Mouse (Mus musculus): ENCODE data around the gene Tgm2. TPM values are rescaled to one million over a fixed set of nuclear protein-coding genes. Genes with fewer than 3 reads are reported as not detected.
A peak's percentile ranks its signal among the peaks of the same experiment; 100 is the strongest.

Tgm2 gene
- polyA plus RNA-seq, 1 experiment from 2014 or later: 109 TPM

GRCm38 (mm10) chr2:158186206-158186871, 40.1 kb upstream of the Tgm2 start:
- H3K4me3 ChIP-seq (ENCODE audit: low read depth, low read length): no peak overlapping the region
- WGBS: 63% methylated on average over 11 of the region's 11 CpGs
- H3K9ac ChIP-seq (ENCODE audit: low read length): no peak overlapping the region
- DNase-seq (ENCODE audit: low spot score): no peak
- TF ChIP-seq CTCF (IDR thresholded peaks at IDR 0.05; ENCODE audit: low read depth): no peak
- H3K4me2 ChIP-seq (replicated peaks; ENCODE audit: low read depth): no peak overlapping the region
- no peak for ATAC-seq (ENCODE audit: low FRiP score, low TSS enrichment)
- no peaks in the 10 kb centered on the region for H3K27me3 ChIP-seq (ENCODE audit: control insufficient read depth, insufficient read depth, low read length)
- H3K27ac ChIP-seq (replicated peaks): no peak overlapping the region
- no peaks in the 10 kb centered on the region for H3K36me3 ChIP-seq (ENCODE audit: control insufficient read depth, insufficient read depth, low read length)
- H3K4me1 ChIP-seq (replicated peaks; ENCODE audit: control insufficient read depth, insufficient read depth): peaks cover 4% of the 10 kb centered on the region; the same call in 1 of the 2 replicates
- H3K9me3 ChIP-seq (ENCODE audit: control insufficient read depth, low read length): no peaks in the 10 kb centered on the region

- Histone ChIP-seq H3K4me2 (replicated peaks; ENCODE audit: low read depth) (no peak overlapping the region), H3K4me1 (replicated peaks; ENCODE audit: control insufficient read depth, insufficient read depth) (no peaks in the 10 kb centered on the region), H3K27me3 (ENCODE audit: control insufficient read depth, insufficient read depth, low read length) (no peaks in the 10 kb centered on the region), H3K36me3 (ENCODE audit: control insufficient read depth, insufficient read depth, low read length) (no peaks in the 10 kb centered on the region), H3K4me3 (ENCODE audit: low read depth, low read length) (no peak overlapping the region), H3K9ac (ENCODE audit: low read length) (no peak overlapping the region), H3K27ac (replicated peaks) (no peak overlapping the region), H3K9me3 (ENCODE audit: control insufficient read depth, low read length) (no peaks in the 10 kb centered on the region)
- ATAC-seq (ENCODE audit: low FRiP score, low TSS enrichment) (no peak), DNase-seq (ENCODE audit: low spot score) (no peak)
- TF ChIP-seq EP300 (optimal IDR thresholded peaks at IDR 0.05): no peak
- TF ChIP-seq CTCF (IDR thresholded peaks at IDR 0.05; ENCODE audit: low read depth): no peak
- 87% methylated on average over 8 of the region's 8 CpGs for whole genome bisulfite sequencing
Observed at GRCm38 (mm10) chr2:158183266-158183665, 37.0 kb upstream of the Tgm2 start.

- TF ChIP-seq CTCF (IDR thresholded peaks at IDR 0.05; ENCODE audit: low read depth): no peak
- TF ChIP-seq EP300 (optimal IDR thresholded peaks at IDR 0.05): no peak
- Histone ChIP-seq H3K9ac (ENCODE audit: low read length) (no peak overlapping the region), H3K9me3 (ENCODE audit: control insufficient read depth, low read length) (no peaks in the 10 kb centered on the region), H3K4me3 (ENCODE audit: low read depth, low read length) (no peak overlapping the region), H3K36me3 (ENCODE audit: control insufficient read depth, insufficient read depth, low read length) (no peaks in the 10 kb centered on the region), H3K27ac (replicated peaks) (no peak overlapping the region), H3K4me1 (replicated peaks; ENCODE audit: control insufficient read depth, insufficient read depth) (no peaks in the 10 kb centered on the region), H3K4me2 (replicated peaks; ENCODE audit: low read depth) (no peak overlapping the region), H3K27me3 (ENCODE audit: control insufficient read depth, insufficient read depth, low read length) (no peaks in the 10 kb centered on the region)
- 57% methylated on average over 6 of the region's 6 CpGs for WGBS
- ATAC-seq (ENCODE audit: low FRiP score, low TSS enrichment) (no peak), DNase-seq (ENCODE audit: low spot score) (no peak)
Observed at GRCm38 (mm10) chr2:158181932-158182331, 35.7 kb upstream of the Tgm2 start.

- peak; percentile 83 for TF ChIP-seq CTCF (IDR thresholded peaks at IDR 0.05; ENCODE audit: low read depth)
- no peak for TF ChIP-seq EP300 (optimal IDR thresholded peaks at IDR 0.05)
- Histone ChIP-seq H3K27me3 (ENCODE audit: control insufficient read depth, insufficient read depth, low read length) (no peaks in the 10 kb centered on the region), H3K9me3 (ENCODE audit: control insufficient read depth, low read length) (no peaks in the 10 kb centered on the region), H3K4me3 (ENCODE audit: low read depth, low read length) (no peak overlapping the region), H3K27ac (replicated peaks) (no peak overlapping the region), H3K4me1 (replicated peaks; ENCODE audit: control insufficient read depth, insufficient read depth) (no peaks in the 10 kb centered on the region), H3K36me3 (ENCODE audit: control insufficient read depth, insufficient read depth, low read length) (no peaks in the 10 kb centered on the region), H3K9ac (ENCODE audit: low read length) (no peak overlapping the region), H3K4me2 (replicated peaks; ENCODE audit: low read depth) (no peak overlapping the region)
- DNase-seq (ENCODE audit: low spot score): peak; percentile 74
- no peak for ATAC-seq (ENCODE audit: low FRiP score, low TSS enrichment)
- WGBS: 49% methylated on average over 9 of the region's 9 CpGs
Observed at GRCm38 (mm10) chr2:158180797-158181196, 34.6 kb upstream of the Tgm2 start.

GRCm38 (mm10) chr2:158179370-158180111, 33.3 kb upstream of the Tgm2 start:
- ATAC-seq (ENCODE audit: low FRiP score, low TSS enrichment) (peak; percentile 24; the same call in 1 of the 2 replicates), DNase-seq (ENCODE audit: low spot score) (peak; percentile 41)
- Histone ChIP-seq H3K4me1 (replicated peaks; ENCODE audit: control insufficient read depth, insufficient read depth) (no peaks in the 10 kb centered on the region), H3K9ac (ENCODE audit: low read length) (peak overlapping the region; percentile 27; the same call in 1 of the 2 replicates), H3K4me2 (replicated peaks; ENCODE audit: low read depth) (peak overlapping the region; percentile 47), H3K27ac (replicated peaks) (peak overlapping the region; percentile 61), H3K4me3 (ENCODE audit: low read depth, low read length) (peak overlapping the region; percentile 26; the same call in 1 of the 2 replicates), H3K27me3 (ENCODE audit: control insufficient read depth, insufficient read depth, low read length) (no peaks in the 10 kb centered on the region), H3K36me3 (ENCODE audit: control insufficient read depth, insufficient read depth, low read length) (no peaks in the 10 kb centered on the region), H3K9me3 (ENCODE audit: control insufficient read depth, low read length) (no peaks in the 10 kb centered on the region)
- WGBS: 18% methylated on average over 18 of the region's 18 CpGs
- TF ChIP-seq EP300 (optimal IDR thresholded peaks at IDR 0.05) (no peak), CTCF (IDR thresholded peaks at IDR 0.05; ENCODE audit: low read depth) (no peak)
